10 mouse cellular contexts compared by ENCODE assay signal in the genomic region with DNA sequence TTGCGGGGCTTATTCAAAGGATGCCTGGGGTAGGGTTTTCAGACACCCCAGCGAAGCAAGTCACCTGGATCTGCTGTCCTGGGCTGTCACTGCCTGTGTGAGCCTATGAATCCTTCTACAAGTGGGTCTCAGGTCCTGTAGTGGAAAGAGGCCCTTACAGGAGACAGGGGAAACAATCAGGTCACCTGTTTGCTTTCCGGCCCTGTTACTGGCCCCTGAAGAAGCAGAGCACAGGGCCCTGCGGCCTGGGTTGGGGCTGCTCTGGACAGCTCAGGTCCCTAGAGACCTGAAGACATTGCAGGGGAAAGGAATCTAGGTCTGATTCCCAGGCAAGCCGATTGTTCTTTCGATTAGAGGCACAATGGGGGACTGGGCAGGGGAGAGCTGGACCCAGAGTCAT. TPM values are rescaled to one million over a fixed set of nuclear protein-coding genes. Genes with fewer than 3 reads are reported as not detected.
A peak's percentile ranks its signal among the peaks of the same experiment; 100 is the strongest.
DNase-seq lines count a peak whose midpoint lies in the region; ATAC-seq and TF ChIP-seq lines count a peak whose summit lies in the region.
"Had no signal": no experiment of that assay in that cellular context is flagged by ENCODE, and none has a peak within 500 bp of the region (broad histone marks: within the 10 kb centered on the region; RNA-seq: fewer than 3 reads in every experiment).

No protein-coding gene starts in this region.

- no peaks in the 10 kb centered on the region for H3K9me3 ChIP-seq in heart, embryonic 11.5 days (replicated peaks; ENCODE audit: control insufficient read depth, low read length)
- H3K9me3 ChIP-seq in embryonic facial prominence, embryonic 10.5 days = no peaks in the 10 kb centered on the region
- no peaks in the 10 kb centered on the region for H3K9me3 ChIP-seq in hindbrain, embryonic 15.5 days
- no peaks in the 10 kb centered on the region for H3K9me3 ChIP-seq in midbrain, postnatal 0 days (ENCODE audit: low read length)
- no peaks in the 10 kb centered on the region for H3K9me3 ChIP-seq in liver, embryonic 12.5 days (replicated peaks)
- H3K9me3 ChIP-seq: megakaryocyte, embryonic 14.5 days had no signal

- H3K4me2 ChIP-seq in heart, embryonic 11.5 days = no peak overlapping the region
- H3K4me2 ChIP-seq in hindbrain, embryonic 15.5 days = peak overlapping the region; percentile 93
- H3K4me2 ChIP-seq in midbrain, postnatal 0 days (ENCODE audit: low read depth, low read length, poor library complexity, severe bottlenecking) = peak overlapping the region; percentile 97
- no peak overlapping the region for H3K4me2 ChIP-seq in liver, embryonic 12.5 days

- H3K4me1 ChIP-seq in heart, embryonic 11.5 days (ENCODE audit: control insufficient read depth, insufficient read depth, low read length) = peaks cover 33% of the 10 kb centered on the region
- peaks cover 65% of the 10 kb centered on the region for H3K4me1 ChIP-seq in embryonic facial prominence, embryonic 10.5 days
- H3K4me1 ChIP-seq in hindbrain, embryonic 15.5 days (replicated peaks) = peaks cover 29% of the 10 kb centered on the region
- H3K4me1 ChIP-seq in midbrain, postnatal 0 days (ENCODE audit: insufficient read depth, low read length) = peaks cover 13% of the 10 kb centered on the region; the same call in 1 of the 2 replicates
- peaks cover 15% of the 10 kb centered on the region for H3K4me1 ChIP-seq in liver, embryonic 12.5 days

- peak overlapping the region; percentile 73; the same call in 1 of the 2 replicates for H3K4me3 ChIP-seq in heart, embryonic 11.5 days (ENCODE audit: low read depth, low read length)
- H3K4me3 ChIP-seq in embryonic facial prominence, embryonic 10.5 days = peak overlapping the region; percentile 67
- H3K4me3 ChIP-seq in hindbrain, embryonic 15.5 days = peak overlapping the region; percentile 72
- peak overlapping the region; percentile 61; the same call in 1 of the 2 replicates for H3K4me3 ChIP-seq in midbrain, postnatal 0 days (ENCODE audit: low read depth, low read length)
- H3K4me3 ChIP-seq in liver, embryonic 12.5 days = no peak overlapping the region
- H3K4me3 ChIP-seq: erythroblast, embryonic 14.5 days had no signal

- WGBS in heart, embryonic 11.5 days (ENCODE audit: insufficient replicate concordance) = 31% methylated on average over 6 of the region's 6 CpGs
- 22% methylated on average over 6 of the region's 6 CpGs for WGBS in embryonic facial prominence, embryonic 10.5 days
- WGBS in hindbrain, embryonic 15.5 days = 29% methylated on average over 6 of the region's 6 CpGs
- 25% methylated on average over 6 of the region's 6 CpGs for WGBS in midbrain, postnatal 0 days
- WGBS in liver, embryonic 12.5 days (ENCODE audit: insufficient replicate concordance) = 46% methylated on average over 6 of the region's 6 CpGs

- no peak for TF ChIP-seq CTCF in midbrain, postnatal 0 days (IDR thresholded peaks at IDR 0.05)

- H3K36me3 ChIP-seq in heart, embryonic 11.5 days (ENCODE audit: control insufficient read depth, insufficient read depth, low read length) = 0 out of 2 replicates have a peak, but pooled peaks cover 2% of the 10 kb centered on the region
- peaks cover 11% of the 10 kb centered on the region for H3K36me3 ChIP-seq in embryonic facial prominence, embryonic 10.5 days (replicated peaks)
- H3K36me3 ChIP-seq in hindbrain, embryonic 15.5 days = no peaks in the 10 kb centered on the region
- no peaks in the 10 kb centered on the region for H3K36me3 ChIP-seq in midbrain, postnatal 0 days (ENCODE audit: insufficient read depth, low read length)
- H3K36me3 ChIP-seq in liver, embryonic 12.5 days = no peaks in the 10 kb centered on the region

- peak overlapping the region; percentile 91; the same call in 1 of the 2 replicates for H3K9ac ChIP-seq in heart, embryonic 11.5 days (ENCODE audit: low read depth, low read length)
- no peak overlapping the region for H3K9ac ChIP-seq in hindbrain, embryonic 15.5 days
- no peak overlapping the region for H3K9ac ChIP-seq in midbrain, postnatal 0 days (replicated peaks; ENCODE audit: low read length, poor library complexity, severe bottlenecking)
- H3K9ac ChIP-seq in liver, embryonic 12.5 days = no peak overlapping the region

- peak; percentile 11; the same call in 1 of the 2 replicates for ATAC-seq in heart, embryonic 11.5 days (replicated peaks; ENCODE audit: insufficient number of reproducible peaks, low FRiP score, low TSS enrichment)
- peak; percentile 25; the same call in 1 of the 2 replicates for ATAC-seq in hindbrain, embryonic 15.5 days (ENCODE audit: low FRiP score, low read depth)
- peak; percentile 44 for ATAC-seq in midbrain, postnatal 0 days (ENCODE audit: low FRiP score)
- ATAC-seq in liver, embryonic 12.5 days = no peak

- DNase-seq in heart, adult 8-10 months (ENCODE audit: low spot score) = no peak
- peak; percentile 32 for DNase-seq in embryonic facial prominence, embryonic 10.5 days (ENCODE audit: low spot score)
- no peak for DNase-seq in midbrain, postnatal 0 days (ENCODE audit: low spot score)
- no peak for DNase-seq in frontal cortex, postnatal 14 days (ENCODE audit: low spot score in 2 of 2)
- no peak for DNase-seq in frontal cortex, postnatal 25 days (ENCODE audit: low spot score in 2 of 2)

- H3K27me3 ChIP-seq in heart, embryonic 11.5 days (ENCODE audit: control insufficient read depth, insufficient read depth, low read length) = no peaks in the 10 kb centered on the region
- peaks cover 28% of the 10 kb centered on the region for H3K27me3 ChIP-seq in embryonic facial prominence, embryonic 10.5 days (replicated peaks; ENCODE audit: low read depth, poor library complexity, severe bottlenecking)
- H3K27me3 ChIP-seq in hindbrain, embryonic 15.5 days = no peaks in the 10 kb centered on the region
- H3K27me3 ChIP-seq in midbrain, postnatal 0 days (ENCODE audit: insufficient read depth, low read length) = no peaks in the 10 kb centered on the region
- peaks cover 75% of the 10 kb centered on the region for H3K27me3 ChIP-seq in liver, embryonic 12.5 days (replicated peaks)

- H3K27ac ChIP-seq in heart, embryonic 11.5 days (ENCODE audit: low read depth, low read length) = 0 out of 2 replicates have a peak overlapping the region, but pooled peaks have one; percentile 6
- H3K27ac ChIP-seq in embryonic facial prominence, embryonic 10.5 days (replicated peaks) = peak overlapping the region; percentile 88
- no peak overlapping the region for H3K27ac ChIP-seq in hindbrain, embryonic 15.5 days (replicated peaks)
- H3K27ac ChIP-seq in midbrain, postnatal 0 days (ENCODE audit: low read depth, low read length) = no peak overlapping the region
- H3K27ac ChIP-seq in liver, embryonic 12.5 days = no peak overlapping the region

RNA-seq across cellular contexts. Expression of gene Fblim1, which starts 5.5 kb away (rescaled TPM):
- 53.9 and 64.0 TPM in 2 replicates for polyA plus RNA-seq in heart, embryonic 11.5 days (2014; fragmentation: Nextera tagmentation; extraction: Ambion mirVana)
- total RNA-seq in heart, adult 8-10 months (2022) = 100 to 1,000 TPM; 221 to 281 (median 251) TPM
- polyA plus RNA-seq in embryonic facial prominence, embryonic 10.5 days (2016; fragmentation: Nextera tagmentation; extraction: Ambion mirVana) = 56.3 and 68.1 TPM in 2 replicates
- polyA plus RNA-seq in hindbrain, embryonic 15.5 days (2015; fragmentation: Nextera tagmentation; extraction: Ambion mirVana) = 37.7 and 49.9 TPM in 2 replicates
- total RNA-seq in midbrain, postnatal 0 days (2014; rRNA removed) = 24.0 and 26.2 TPM in 2 replicates
- polyA plus RNA-seq in midbrain, postnatal 0 days (2015; fragmentation: Nextera tagmentation; extraction: Ambion mirVana) = 23.1 and 24.1 TPM in 2 replicates
- 4.0 and 5.3 TPM in 2 replicates for polyA plus RNA-seq in liver, embryonic 12.5 days (2016; fragmentation: Nextera tagmentation; extraction: Ambion mirVana)

RNA-seq across cellular contexts. Expression of gene Tmem82, which starts 18.1 kb away (rescaled TPM):
- polyA plus RNA-seq in heart, embryonic 11.5 days (2014; fragmentation: Nextera tagmentation; extraction: Ambion mirVana) = 0.17 and 0.30 TPM in 2 replicates
- total RNA-seq in heart, adult 8-10 months (2022) = 10 to 100 TPM; 15.0 to 19.3 (median 16.5) TPM
- polyA plus RNA-seq in embryonic facial prominence, embryonic 10.5 days (2016; fragmentation: Nextera tagmentation; extraction: Ambion mirVana) = 1.5 and 2.1 TPM in 2 replicates
- 0.36 and 0.58 TPM in 2 replicates for polyA plus RNA-seq in hindbrain, embryonic 15.5 days (2015; fragmentation: Nextera tagmentation; extraction: Ambion mirVana)
- 0.33 and 1.4 TPM in 2 replicates for total RNA-seq in midbrain, postnatal 0 days (2014; rRNA removed)
- 0.68 and 0.85 TPM in 2 replicates for polyA plus RNA-seq in midbrain, postnatal 0 days (2015; fragmentation: Nextera tagmentation; extraction: Ambion mirVana)
- polyA plus RNA-seq in liver, embryonic 12.5 days (2016; fragmentation: Nextera tagmentation; extraction: Ambion mirVana) = 3.2 and 3.6 TPM in 2 replicates

RNA-seq across cellular contexts. Expression of gene Slc25a34, which starts 23.3 kb away (rescaled TPM):
- not detected in 2 replicates for polyA plus RNA-seq in heart, embryonic 11.5 days (2014; fragmentation: Nextera tagmentation; extraction: Ambion mirVana)
- total RNA-seq in heart, adult 8-10 months (2022) = 100 to 1,000 TPM; 124 to 157 (median 144) TPM
- 0.09 TPM in 1 of 2 replicates, not detected in the other for polyA plus RNA-seq in embryonic facial prominence, embryonic 10.5 days (2016; fragmentation: Nextera tagmentation; extraction: Ambion mirVana)
- polyA plus RNA-seq in hindbrain, embryonic 15.5 days (2015; fragmentation: Nextera tagmentation; extraction: Ambion mirVana) = 0.19 and 0.28 TPM in 2 replicates
- 7.4 and 10.6 TPM in 2 replicates for total RNA-seq in midbrain, postnatal 0 days (2014; rRNA removed)
- 2.0 and 2.1 TPM in 2 replicates for polyA plus RNA-seq in midbrain, postnatal 0 days (2015; fragmentation: Nextera tagmentation; extraction: Ambion mirVana)
- not detected in 2 replicates for polyA plus RNA-seq in liver, embryonic 12.5 days (2016; fragmentation: Nextera tagmentation; extraction: Ambion mirVana)
- polyA plus RNA-seq: erythroblast, embryonic 14.5 days had no signal

Comparison
In these comparisons a context has a peak if more than half of its experiments do, and no peak if none do; other contexts are left out.
1. H3K27ac ChIP-seq: peak in heart, embryonic 11.5 days (single experiment) and embryonic facial prominence, embryonic 10.5 days (single experiment); none in hindbrain, embryonic 15.5 days (single experiment), midbrain, postnatal 0 days (single experiment) and liver, embryonic 12.5 days (single experiment).
2. H3K4me2 ChIP-seq: peak in hindbrain, embryonic 15.5 days (single experiment) and midbrain, postnatal 0 days (single experiment); none in heart, embryonic 11.5 days (single experiment) and liver, embryonic 12.5 days (single experiment).